Mouse (Mus musculus) heart, adult 2 months (tissue): ENCODE results near the gene Dynlt1c.
"Not testable (repeated sequence)": the region's sequence is repeated elsewhere in the genome, so short reads cannot be mapped to it uniquely, and the experiment has no call there.

Experiments
- CTCF ChIP-seq: fragments of 200-600 bp; IDR thresholded peaks from 2 replicates; pipeline ENCODE4 v1.8.1; 2022; ENCODE audit warnings: antibody characterized with exemption, mild to moderate bottlenecking, moderate library complexity
- EP300 ChIP-seq: fragments of 200-500 bp; IDR thresholded peaks from 2 replicates; pipeline ENCODE4 v1.6.1; 2011; ENCODE audit warnings: low read depth, low read length, control low read depth; ENCODE audit not compliant: insufficient read depth
- POLR2A ChIP-seq: fragments of 200-500 bp; IDR thresholded peaks from 2 replicates; pipeline ENCODE4 v1.6.1; 2011; ENCODE audit warnings: mild to moderate bottlenecking, low read depth, low read length, control low read depth; ENCODE audit not compliant: insufficient read depth

GRCm38 (mm10) chr17:6553798-6554197 lies 47.7 kb upstream of the Dynlt1c start:
- not testable (repeated sequence) for TF ChIP-seq CTCF, POLR2A, EP300
